Mouse (Mus musculus) ES-E14 (cell line): ENCODE measurements at regions not wholly inside any gene's neighbourhood (a gene's known extent, or its start where the extent isn't known, plus 50 kb on each side); places are given as distances from the start of the nearest gene placed in this dataset.

Source experiments
- CHD2 ChIP-seq: IDR thresholded peaks from 2 replicates; pipeline ENCODE4 v1.6.1; 2014; ENCODE audit warnings: mild to moderate bottlenecking, low read depth, low read length, inconsistent platforms
- MAFK ChIP-seq: IDR thresholded peaks from 2 replicates; pipeline ENCODE4 v1.6.1; 2014; ENCODE audit warnings: mild to moderate bottlenecking, low read depth, low read length, inconsistent platforms; ENCODE audit not compliant: insufficient read depth
- ZC3H11A ChIP-seq: IDR thresholded peaks from 2 replicates; pipeline ENCODE4 v1.6.1; 2012; ENCODE audit warnings: low read depth, mild to moderate bottlenecking, inconsistent platforms, low read length, borderline replicate concordance
- ZNF384 ChIP-seq: IDR thresholded peaks from 2 replicates; pipeline ENCODE4 v1.6.1; 2012; ENCODE audit warnings: low read depth, low read length, inconsistent platforms

DNA sequence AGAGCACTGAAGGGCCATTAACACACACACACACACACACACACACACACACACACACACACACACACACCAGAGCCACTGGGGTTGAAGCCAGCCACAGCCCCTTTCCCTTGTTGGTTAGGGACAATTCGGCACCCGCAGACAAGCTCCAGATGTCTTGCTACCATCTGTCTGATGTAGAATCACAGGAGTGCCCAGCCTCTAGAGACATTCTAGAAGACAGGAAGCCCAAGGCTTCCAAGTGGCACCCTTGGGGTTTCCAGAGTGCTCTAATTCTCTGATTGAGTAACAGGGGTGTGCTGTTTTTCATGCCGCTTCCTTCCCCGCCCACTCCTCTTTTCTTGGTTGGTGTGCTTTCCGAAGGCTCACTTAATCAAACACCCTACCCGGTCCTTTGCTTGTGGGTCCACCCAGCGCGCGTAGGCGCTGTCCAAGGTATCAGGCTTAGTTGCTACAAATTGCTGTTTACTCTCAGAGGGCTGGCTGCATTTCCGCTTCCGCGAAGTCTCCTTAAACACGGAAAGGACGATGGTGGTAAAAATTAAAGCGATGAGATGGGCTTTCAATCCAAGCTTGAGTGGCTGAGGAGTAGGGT lies 59.5 kb upstream of the Zbtb18 start:
- TF ChIP-seq MAFK, result no peak
- no peak for TF ChIP-seq ZNF384
- TF ChIP-seq CHD2, result no peak
- no peak for TF ChIP-seq ZC3H11A
